Mouse (Mus musculus) lung, embryonic 16.5 days (tissue): Measurements from ENCODE around the gene Hrh1. TPM values are rescaled to one million over a fixed set of nuclear protein-coding genes. Genes with fewer than 3 reads are reported as not detected.

Source experiments
- ATAC-seq: fragments of 200-750 bp; cut with Nextera tagmentation; 2 replicates; pipeline ENCODE4 v1.8.0; 2017; ENCODE audit warnings: low read depth, mild to moderate bottlenecking, moderate library complexity
- H3K27ac ChIP-seq: fragments of 300-500 bp; sonication (generic); 2 replicates; pipeline ENCODE4 v1.5.1; 2014; ENCODE audit warnings: mild to moderate bottlenecking, control low read depth, low read length
- H3K27me3 ChIP-seq: fragments of 300-500 bp; sonication (generic); 2 replicates; pipeline ENCODE4 v1.6.1; 2014; ENCODE audit warnings: low read depth, low read length, mixed read lengths; ENCODE audit not compliant: control insufficient read depth, insufficient read depth
- H3K36me3 ChIP-seq: fragments of 300-500 bp; sonication (generic); 2 replicates; pipeline ENCODE4 v1.6.1; 2014; ENCODE audit warnings: low read length; ENCODE audit not compliant: control insufficient read depth, insufficient read depth
- H3K4me1 ChIP-seq: fragments of 300-500 bp; sonication (generic); replicated peaks from 2 replicates; pipeline ENCODE4 v1.6.1; 2014; ENCODE audit warnings: low read length, mixed read lengths; ENCODE audit not compliant: control insufficient read depth, insufficient read depth
- H3K4me2 ChIP-seq: fragments of 300-500 bp; sonication (generic); 2 replicates; pipeline ENCODE4 v1.6.1; 2014; ENCODE audit warnings: low read depth, low read length, control low read depth
- H3K4me3 ChIP-seq: fragments of 300-500 bp; sonication (generic); 2 replicates; pipeline ENCODE4 v1.5.1; 2014; ENCODE audit warnings: mild to moderate bottlenecking, low read length, control low read depth
- H3K9ac ChIP-seq: fragments of 300-500 bp; sonication (generic); 2 replicates; pipeline ENCODE4 v1.6.1; 2014; ENCODE audit warnings: low read length, control low read depth
- H3K9me3 ChIP-seq: fragments of 300-500 bp; sonication (generic); 2 replicates; pipeline ENCODE4 v1.6.1; 2016; ENCODE audit warnings: low read length; ENCODE audit not compliant: control insufficient read depth
- WGBS: fragments of 180-500 bp; shearing (Covaris S2); extraction: QIAGEN DNeasy Blood & Tissue Kit; methylation state at CpG from one replicate; pipeline ENCODE4 v1.1.7; 2014; 5-methylcytosine and 5-hydroxymethylcytosine counted together
- polyA plus RNA-seq: library from polyadenylated mRNA; unstranded; fragments of >200 nt; fragmentation: Nextera tagmentation; extraction: Ambion mirVana; gene quantifications from 2 replicates; pipeline ENCODE4 v1.2.1, GENCODE M21; 2015

Hrh1 gene
- polyA plus RNA-seq, 1 experiment from 2014 or later, result 0.26 TPM

DNA sequence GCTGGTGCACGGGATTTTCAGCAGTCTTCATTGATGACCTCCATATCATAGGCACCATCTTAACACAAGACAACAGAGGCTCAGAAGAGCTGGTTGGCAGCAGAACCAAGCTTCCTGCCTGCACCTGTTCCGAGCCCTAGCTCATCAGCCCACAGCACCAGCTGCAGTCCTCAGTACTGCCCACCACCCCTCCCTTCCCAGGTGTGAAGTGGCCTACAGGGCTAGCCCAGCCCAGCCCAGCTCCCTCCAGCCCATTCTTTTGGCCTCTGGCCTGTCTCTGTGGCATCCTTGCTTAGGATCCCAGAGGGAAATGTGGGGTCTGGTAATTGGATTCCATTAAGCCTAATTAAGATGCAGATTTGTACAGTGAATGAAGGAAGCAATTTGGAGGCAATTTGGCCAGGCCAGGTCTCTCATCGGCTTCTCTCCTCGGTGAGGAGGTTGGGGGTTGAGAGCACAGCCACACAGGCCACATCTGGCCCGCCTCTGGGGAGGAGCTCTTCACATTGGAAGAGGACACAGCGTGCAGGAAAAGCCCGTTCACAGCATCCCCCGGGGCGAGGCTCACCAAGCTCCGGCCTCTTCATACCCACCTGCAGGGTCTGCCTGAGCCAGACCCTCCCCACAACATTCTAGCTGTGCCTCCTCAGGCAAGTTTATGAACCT lies 43.2 kb downstream of the Hrh1 start:
- 60% methylated on average over 10 of the region's 10 CpGs for WGBS
- Histone ChIP-seq H3K27me3 (no peaks in the 10 kb centered on the region), H3K9ac (no peak overlapping the region), H3K4me3 (no peak overlapping the region), H3K9me3 (no peaks in the 10 kb centered on the region), H3K4me1 (no peaks in the 10 kb centered on the region), H3K27ac (no peak overlapping the region), H3K4me2 (no peak overlapping the region), H3K36me3 (no peaks in the 10 kb centered on the region)
- no peak for ATAC-seq

- H3K4me2 ChIP-seq, result no peak overlapping the region
- WGBS, result 45% methylated on average over 1 of the region's 1 CpGs
- H3K4me1 ChIP-seq, result no peaks in the 10 kb centered on the region
- no peak overlapping the region for H3K4me3 ChIP-seq
- ATAC-seq, result no peak
- H3K36me3 ChIP-seq, result no peaks in the 10 kb centered on the region
- H3K9me3 ChIP-seq, result no peaks in the 10 kb centered on the region
- no peak overlapping the region for H3K9ac ChIP-seq
- H3K27me3 ChIP-seq, result no peaks in the 10 kb centered on the region
- no peak overlapping the region for H3K27ac ChIP-seq
Measured at GRCm38 (mm10) chr6:114444247-114444844, 46.6 kb downstream of the Hrh1 start.

DNA sequence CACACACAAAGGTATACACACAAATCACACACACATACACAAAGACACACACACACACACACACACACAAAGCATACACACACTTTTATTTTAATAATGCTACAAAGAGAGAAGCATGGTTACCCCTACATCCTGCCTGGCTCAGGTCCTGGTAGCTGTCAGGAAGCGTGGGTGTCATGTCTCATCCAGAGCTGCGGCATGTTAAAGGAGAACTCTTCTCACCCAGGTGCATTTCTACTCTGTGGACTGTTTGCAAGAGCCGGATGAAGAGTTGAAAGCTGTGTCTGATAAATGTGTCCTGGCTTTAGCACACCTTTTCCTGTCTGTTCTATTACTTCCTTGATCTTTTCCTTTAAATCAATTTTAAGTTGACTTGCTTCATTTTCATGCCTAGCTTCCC lies 47.2 kb downstream of the Hrh1 start:
- H3K4me3 ChIP-seq, result no peak overlapping the region
- H3K4me1 ChIP-seq, result no peaks in the 10 kb centered on the region
- H3K4me2 ChIP-seq, result no peak overlapping the region
- H3K36me3 ChIP-seq, result no peaks in the 10 kb centered on the region
- H3K27me3 ChIP-seq, result no peaks in the 10 kb centered on the region
- WGBS, result 44% methylated on average over 3 of the region's 3 CpGs
- no peaks in the 10 kb centered on the region for H3K9me3 ChIP-seq
- no peak for ATAC-seq
- H3K27ac ChIP-seq, result no peak overlapping the region
- no peak overlapping the region for H3K9ac ChIP-seq

- Histone ChIP-seq H3K9ac (no peak overlapping the region), H3K4me3 (no peak overlapping the region), H3K4me1 (no peaks in the 10 kb centered on the region), H3K9me3 (no peaks in the 10 kb centered on the region), H3K36me3 (no peaks in the 10 kb centered on the region), H3K4me2 (no peak overlapping the region), H3K27ac (no peak overlapping the region), H3K27me3 (no peaks in the 10 kb centered on the region)
- no peak for ATAC-seq
- WGBS, result 68% methylated on average over 9 of the region's 9 CpGs
Measured at GRCm38 (mm10) chr6:114448888-114449287, 51.2 kb downstream of the Hrh1 start.

GRCm38 (mm10) chr6:114455267-114455666 lies 57.5 kb downstream of the Hrh1 start:
- Histone ChIP-seq H3K4me1 (no peaks in the 10 kb centered on the region), H3K27ac (no peak overlapping the region), H3K9ac (no peak overlapping the region), H3K27me3 (no peaks in the 10 kb centered on the region), H3K4me3 (no peak overlapping the region), H3K4me2 (no peak overlapping the region), H3K9me3 (peaks cover 4% of the 10 kb centered on the region), H3K36me3 (no peaks in the 10 kb centered on the region)
- no peak for ATAC-seq
- WGBS, result 87% methylated on average over 4 of the region's 4 CpGs

- Histone ChIP-seq H3K4me2 (no peak overlapping the region), H3K27ac (no peak overlapping the region), H3K9ac (no peak overlapping the region), H3K4me3 (no peak overlapping the region), H3K4me1 (no peaks in the 10 kb centered on the region), H3K36me3 (no peaks in the 10 kb centered on the region), H3K27me3 (no peaks in the 10 kb centered on the region), H3K9me3 (peaks cover 4% of the 10 kb centered on the region)
- no peak for ATAC-seq
- WGBS, result 52% methylated on average over 10 of the region's 12 CpGs
Measured at GRCm38 (mm10) chr6:114456255-114457042, 58.7 kb downstream of the Hrh1 start.

- H3K9me3 ChIP-seq, result peaks cover 4% of the 10 kb centered on the region
- H3K9ac ChIP-seq, result no peak overlapping the region
- no peaks in the 10 kb centered on the region for H3K27me3 ChIP-seq
- ATAC-seq, result no peak
- no peak overlapping the region for H3K27ac ChIP-seq
- H3K4me1 ChIP-seq, result no peaks in the 10 kb centered on the region
- H3K4me3 ChIP-seq, result no peak overlapping the region
- WGBS, result 75% methylated on average over 3 of the region's 3 CpGs
- no peaks in the 10 kb centered on the region for H3K36me3 ChIP-seq
- no peak overlapping the region for H3K4me2 ChIP-seq
Measured at GRCm38 (mm10) chr6:114457299-114457698, 59.6 kb downstream of the Hrh1 start.

GRCm38 (mm10) chr6:114458191-114458590 lies 60.5 kb downstream of the Hrh1 start:
- H3K4me2 ChIP-seq, result no peak overlapping the region
- H3K4me1 ChIP-seq, result no peaks in the 10 kb centered on the region
- ATAC-seq, result no peak
- H3K27me3 ChIP-seq, result no peaks in the 10 kb centered on the region
- WGBS, result 74% methylated on average over 5 of the region's 5 CpGs
- H3K27ac ChIP-seq, result no peak overlapping the region
- peaks cover 4% of the 10 kb centered on the region for H3K9me3 ChIP-seq
- no peak overlapping the region for H3K9ac ChIP-seq
- no peaks in the 10 kb centered on the region for H3K36me3 ChIP-seq
- H3K4me3 ChIP-seq, result no peak overlapping the region

DNA sequence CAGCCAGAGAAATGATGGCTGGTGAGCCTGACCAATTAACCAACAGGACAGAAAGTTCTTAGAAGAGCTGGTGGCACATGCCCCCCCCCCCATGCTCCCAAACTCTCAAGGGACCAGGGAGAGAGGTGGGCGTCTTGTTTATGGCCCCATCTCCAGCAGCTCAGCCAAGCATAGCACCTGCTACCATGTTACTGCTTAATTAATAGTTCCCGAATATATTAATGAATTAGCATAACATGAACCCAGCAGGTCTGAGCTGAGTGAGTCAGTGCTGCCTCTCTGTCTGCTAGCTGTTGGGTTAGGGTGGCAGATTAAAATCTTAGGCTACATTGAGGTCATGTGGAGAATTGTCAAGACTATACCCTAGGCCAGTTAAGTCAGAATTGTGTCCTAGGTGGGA lies 62.2 kb downstream of the Hrh1 start:
- Histone ChIP-seq H3K9me3 (peaks cover 4% of the 10 kb centered on the region), H3K4me1 (no peaks in the 10 kb centered on the region), H3K4me2 (no peak overlapping the region), H3K4me3 (no peak overlapping the region), H3K36me3 (no peaks in the 10 kb centered on the region), H3K27ac (no peak overlapping the region), H3K9ac (no peak overlapping the region), H3K27me3 (no peaks in the 10 kb centered on the region)
- WGBS, result 87% methylated on average over 2 of the region's 2 CpGs
- no peak for ATAC-seq
